Mouse (Mus musculus): Measurements from ENCODE around the gene Asb5.

- TF ChIP-seq USF1 (IDR thresholded peaks at IDR 0.05; ENCODE audit: low read depth, low read length) (no peak), CTCF (conservative IDR thresholded peaks at IDR 0.05 in 1 of 2, IDR thresholded peaks at IDR 0.05 in 1 of 2; ENCODE audit: low read depth in 2 of 2, low read length in 2 of 2) (no peak), ZKSCAN1 (IDR thresholded peaks at IDR 0.05; ENCODE audit: borderline replicate concordance, low read depth, low read length) (no peak), EP300 (IDR thresholded peaks at IDR 0.05; ENCODE audit: low read length) (no peak), MAX (IDR thresholded peaks at IDR 0.05; ENCODE audit: low read length) (no peak), ZMIZ1 (IDR thresholded peaks at IDR 0.05; ENCODE audit: low read depth, low read length) (no peak), ZNF384 (IDR thresholded peaks at IDR 0.05; ENCODE audit: low read depth, low read length) (no peak), MXI1 (IDR thresholded peaks at IDR 0.05; ENCODE audit: low read depth, low read length) (no peak), POLR2A (IDR thresholded peaks at IDR 0.05; ENCODE audit: low read depth, low read length) (no peak), HCFC1 (IDR thresholded peaks at IDR 0.05; ENCODE audit: low read depth, low read length) (no peak), BHLHE40 (IDR thresholded peaks at IDR 0.05; ENCODE audit: low read depth, low read length) (no peak), CHD2 (IDR thresholded peaks at IDR 0.05; ENCODE audit: low read length) (no peak), JUND (conservative IDR thresholded peaks at IDR 0.05; ENCODE audit: low read depth, low read length) (no peak)
Measured at GRCm38 (mm10) chr8:54535172-54535571, 5.8 kb downstream of the Asb5 start.

Data from CH12.LX (cell line).